Mouse (Mus musculus) heart, postnatal 0 days (tissue): ENCODE measurements around the gene Nr2c2ap.

Experiments
- CTCF ChIP-seq: IDR thresholded peaks from 2 replicates; pipeline ENCODE4 v1.5.1; 2016; ENCODE audit warnings: antibody characterized with exemption, control low read depth, low read depth
- EP300 ChIP-seq: IDR thresholded peaks from 2 replicates; pipeline ENCODE4 v1.6.1; 2016; ENCODE audit warnings: antibody characterized with exemption, low read depth

DNA sequence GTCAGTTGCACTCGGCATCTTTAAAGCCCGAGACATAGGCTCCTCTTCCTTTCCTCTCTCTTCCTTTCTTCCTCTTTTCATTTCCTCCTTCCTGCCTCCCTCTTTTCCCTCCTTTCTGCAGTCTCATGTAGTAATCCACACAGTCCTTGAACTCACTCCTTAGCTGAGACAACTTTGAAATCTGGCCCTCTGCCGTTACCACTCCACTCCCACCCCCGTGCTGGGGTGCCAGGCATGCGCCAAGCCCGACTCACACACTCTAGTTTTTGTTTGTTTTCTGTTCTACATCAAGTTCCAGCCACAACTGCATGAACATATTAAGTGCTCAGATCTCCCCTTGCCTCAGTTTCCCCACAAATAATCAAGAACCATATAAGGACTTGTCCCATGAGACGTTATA is 26.2 kb upstream of the Nr2c2ap start:
- TF ChIP-seq CTCF (no peak), EP300 (no peak)
